Mouse (Mus musculus) lung, postnatal 0 days (tissue): Measurements from ENCODE around the gene Osbpl10. TPM values are rescaled to one million over a fixed set of nuclear protein-coding genes. Genes with fewer than 3 reads are reported as not detected.

Source experiments
- ATAC-seq: fragments of 200-750 bp; cut with Nextera tagmentation; 2 replicates; pipeline ENCODE4 v1.8.0; 2017; ENCODE audit warnings: moderate library complexity
- DNase-seq: peaks from one replicate; pipeline ENCODE4 v3.0.0-alpha.2; 2016; ENCODE audit warnings: low spot score
- H3K27ac ChIP-seq: fragments of 300-500 bp; sonication (generic); 2 replicates; pipeline ENCODE4 v1.5.1; 2014; ENCODE audit warnings: antibody characterized with exemption, mild to moderate bottlenecking, low read length, mixed read lengths
- H3K27me3 ChIP-seq: fragments of 300-500 bp; sonication (generic); replicated peaks from 2 replicates; pipeline ENCODE4 v1.6.1; 2014; ENCODE audit warnings: low read length, mixed read lengths; ENCODE audit not compliant: insufficient read depth
- H3K36me3 ChIP-seq: fragments of 300-500 bp; sonication (generic); 2 replicates; pipeline ENCODE4 v1.6.1; 2014; ENCODE audit warnings: low read length, mixed read lengths; ENCODE audit not compliant: insufficient read depth
- H3K4me1 ChIP-seq: fragments of 300-500 bp; sonication (generic); 2 replicates; pipeline ENCODE4 v1.6.1; 2014; ENCODE audit warnings: antibody characterized with exemption, low read depth, low read length, mixed read lengths; ENCODE audit not compliant: insufficient read depth
- H3K4me2 ChIP-seq: fragments of 300-500 bp; sonication (generic); replicated peaks from 2 replicates; pipeline ENCODE4 v1.6.1; 2014; ENCODE audit warnings: low read depth, mild to moderate bottlenecking, low read length, moderate library complexity, mixed read lengths
- H3K4me3 ChIP-seq: fragments of 300-500 bp; sonication (generic); 2 replicates; pipeline ENCODE4 v1.5.1; 2014; ENCODE audit warnings: low read depth, low read length
- H3K9ac ChIP-seq: fragments of 300-500 bp; sonication (generic); replicated peaks from 2 replicates; pipeline ENCODE4 v1.6.1; 2014; ENCODE audit warnings: low read depth, mild to moderate bottlenecking
- H3K9me3 ChIP-seq: fragments of 300-500 bp; sonication (generic); 2 replicates; pipeline ENCODE4 v1.6.1; 2016; ENCODE audit warnings: low read length, mixed read lengths
- CTCF ChIP-seq: IDR thresholded peaks from 2 replicates; pipeline ENCODE4 v1.5.1; 2016; ENCODE audit warnings: antibody characterized with exemption, mild to moderate bottlenecking
- EP300 ChIP-seq: IDR thresholded peaks from 2 replicates; pipeline ENCODE4 v1.6.1; 2016; ENCODE audit warnings: antibody characterized with exemption, mild to moderate bottlenecking, control low read depth
- WGBS: fragments of 180-500 bp; shearing (Covaris S2); extraction: QIAGEN DNeasy Blood & Tissue Kit; methylation state at CpG from one replicate; pipeline ENCODE4 v1.1.7; 2014; 5-methylcytosine and 5-hydroxymethylcytosine counted together
- polyA plus RNA-seq: library from polyadenylated mRNA; unstranded; fragments of >200 nt; fragmentation: Nextera tagmentation; extraction: Ambion mirVana; gene quantifications from 2 replicates; pipeline ENCODE4 v1.2.1, GENCODE M21; 2015

Gene Osbpl10
- polyA plus RNA-seq, 1 experiment from 2014 or later: 2.6 TPM

GRCm38 (mm10) chr9:115088295-115088993 lies 110.1 kb downstream of the Osbpl10 start:
- no peaks in the 10 kb centered on the region for H3K9me3 ChIP-seq
- no peaks in the 10 kb centered on the region for H3K4me1 ChIP-seq
- H3K27me3 ChIP-seq: no peaks in the 10 kb centered on the region
- ATAC-seq (peak; percentile 95), DNase-seq (peak; percentile 93)
- 24% methylated on average over 16 of the region's 17 CpGs for WGBS
- TF ChIP-seq EP300: no peak
- TF ChIP-seq CTCF: peak; percentile 95
- no peak overlapping the region for H3K9ac ChIP-seq
- H3K4me2 ChIP-seq: peak overlapping the region; percentile 4; the same call in 1 of the 2 replicates
- H3K27ac ChIP-seq: no peak overlapping the region
- H3K36me3 ChIP-seq: no peaks in the 10 kb centered on the region
- no peak overlapping the region for H3K4me3 ChIP-seq

GRCm38 (mm10) chr9:115089644-115090043 lies 111.3 kb downstream of the Osbpl10 start:
- no peak for ATAC-seq
- no peak for DNase-seq
- peak; percentile 51 for TF ChIP-seq CTCF
- no peak for TF ChIP-seq EP300
- Histone ChIP-seq H3K9ac (no peak overlapping the region), H3K4me2 (no peak overlapping the region), H3K36me3 (no peaks in the 10 kb centered on the region), H3K9me3 (no peaks in the 10 kb centered on the region), H3K4me1 (no peaks in the 10 kb centered on the region), H3K27ac (no peak overlapping the region), H3K4me3 (no peak overlapping the region), H3K27me3 (no peaks in the 10 kb centered on the region)
- 73% methylated on average over 5 of the region's 5 CpGs for WGBS

- no peak overlapping the region for H3K9ac ChIP-seq
- 43% methylated on average over 10 of the region's 10 CpGs for WGBS
- ATAC-seq: peak; percentile 67
- H3K9me3 ChIP-seq: no peaks in the 10 kb centered on the region
- no peak overlapping the region for H3K27ac ChIP-seq
- no peaks in the 10 kb centered on the region for H3K4me1 ChIP-seq
- DNase-seq: no peak
- TF ChIP-seq CTCF: no peak
- no peak overlapping the region for H3K4me3 ChIP-seq
- peak overlapping the region; percentile 14 for H3K4me2 ChIP-seq
- no peaks in the 10 kb centered on the region for H3K27me3 ChIP-seq
- no peaks in the 10 kb centered on the region for H3K36me3 ChIP-seq
Observed at GRCm38 (mm10) chr9:115096481-115096880, 118.1 kb downstream of the Osbpl10 start.

GRCm38 (mm10) chr9:115097340-115097739 lies 119.0 kb downstream of the Osbpl10 start:
- H3K27ac ChIP-seq: no peak overlapping the region
- WGBS: 77% methylated on average over 4 of the region's 4 CpGs
- H3K4me3 ChIP-seq: no peak overlapping the region
- DNase-seq (no peak), ATAC-seq (no peak)
- H3K9me3 ChIP-seq: no peaks in the 10 kb centered on the region
- H3K27me3 ChIP-seq: no peaks in the 10 kb centered on the region
- no peaks in the 10 kb centered on the region for H3K4me1 ChIP-seq
- H3K4me2 ChIP-seq: no peak overlapping the region
- TF ChIP-seq EP300 (no peak), CTCF (peak; percentile 30; the same call in 1 of the 2 replicates)
- no peak overlapping the region for H3K9ac ChIP-seq
- no peaks in the 10 kb centered on the region for H3K36me3 ChIP-seq

GRCm38 (mm10) chr9:115100181-115100915 lies 122.0 kb downstream of the Osbpl10 start:
- no peaks in the 10 kb centered on the region for H3K27me3 ChIP-seq
- no peak overlapping the region for H3K4me3 ChIP-seq
- 83% methylated on average over 15 of the region's 15 CpGs for WGBS
- no peaks in the 10 kb centered on the region for H3K36me3 ChIP-seq
- no peaks in the 10 kb centered on the region for H3K9me3 ChIP-seq
- DNase-seq (no peak), ATAC-seq (no peak)
- no peaks in the 10 kb centered on the region for H3K4me1 ChIP-seq
- no peak overlapping the region for H3K27ac ChIP-seq
- H3K9ac ChIP-seq: no peak overlapping the region
- H3K4me2 ChIP-seq: no peak overlapping the region
- no peak for TF ChIP-seq EP300
- no peak for TF ChIP-seq CTCF

- H3K27me3 ChIP-seq: no peaks in the 10 kb centered on the region
- 80% methylated on average over 7 of the region's 7 CpGs for WGBS
- DNase-seq: no peak
Observed at GRCm38 (mm10) chr9:115107430-115107829, 129.1 kb downstream of the Osbpl10 start.

More at GRCm38 (mm10) chr9:115107430-115107829, 129.1 kb downstream of the Osbpl10 start:
- H3K9me3 ChIP-seq: no peaks in the 10 kb centered on the region
- H3K9ac ChIP-seq: no peak overlapping the region
- no peaks in the 10 kb centered on the region for H3K36me3 ChIP-seq
- no peak for ATAC-seq
- H3K4me3 ChIP-seq: no peak overlapping the region
- H3K27ac ChIP-seq: no peak overlapping the region
- no peak overlapping the region for H3K4me2 ChIP-seq
- H3K4me1 ChIP-seq: no peaks in the 10 kb centered on the region
- no peak for TF ChIP-seq CTCF
- TF ChIP-seq EP300: no peak
